ENCODE assay signal across 18 mouse cellular contexts in genomic region chr7:78954619-78955018, GRCm38 (mm10). TPM values are rescaled to one million over a fixed set of nuclear protein-coding genes. Genes with fewer than 3 reads are reported as not detected.
DNase-seq lines count a peak whose midpoint lies in the region; ATAC-seq lines count a peak whose summit lies in the region.
"Had no signal": no experiment of that assay in that cellular context is flagged by ENCODE, and none has a peak within 500 bp of the region (broad histone marks: within the 10 kb centered on the region; RNA-seq: fewer than 3 reads in every experiment).

No protein-coding gene starts in this region.

- H3K27me3 ChIP-seq in embryonic facial prominence, embryonic 13.5 days, result no peaks in the 10 kb centered on the region
- H3K27me3 ChIP-seq in embryonic facial prominence, embryonic 10.5 days (replicated peaks; ENCODE audit: low read depth, poor library complexity, severe bottlenecking), result no peaks in the 10 kb centered on the region; the same call in 1 of the 2 replicates
- H3K27me3 ChIP-seq in limb, embryonic 12.5 days, result no peaks in the 10 kb centered on the region
- no peaks in the 10 kb centered on the region for H3K27me3 ChIP-seq in limb, embryonic 10.5 days (ENCODE audit: low read depth, poor library complexity, severe bottlenecking)
- H3K27me3 ChIP-seq in limb, embryonic 13.5 days, result no peaks in the 10 kb centered on the region
- H3K27me3 ChIP-seq: forebrain, embryonic 13.5 days; heart, embryonic 13.5 days; hindbrain, embryonic 15.5 days had no signal

- ATAC-seq in embryonic facial prominence, embryonic 13.5 days (ENCODE audit: insufficient number of reproducible peaks, insufficient read depth, low FRiP score, low TSS enrichment, low read depth), result no peak
- no peak for ATAC-seq in limb, embryonic 12.5 days (ENCODE audit: insufficient number of reproducible peaks, insufficient read depth, low FRiP score, low TSS enrichment, low read depth)
- no peak for ATAC-seq in limb, embryonic 13.5 days (ENCODE audit: low FRiP score, low read depth)
- no peak for ATAC-seq in erythroblast, adult 5-6 weeks (replicated peaks; ENCODE audit: low FRiP score, poor library complexity, severe bottlenecking)

- no peaks in the 10 kb centered on the region for H3K36me3 ChIP-seq in embryonic facial prominence, embryonic 13.5 days
- H3K36me3 ChIP-seq in embryonic facial prominence, embryonic 10.5 days (replicated peaks), result no peaks in the 10 kb centered on the region
- H3K36me3 ChIP-seq in limb, embryonic 12.5 days, result no peaks in the 10 kb centered on the region
- no peaks in the 10 kb centered on the region for H3K36me3 ChIP-seq in limb, embryonic 10.5 days
- H3K36me3 ChIP-seq in limb, embryonic 13.5 days, result no peaks in the 10 kb centered on the region
- H3K36me3 ChIP-seq: heart, embryonic 13.5 days; hindbrain, embryonic 15.5 days had no signal

- DNase-seq in embryonic facial prominence, embryonic 10.5 days (ENCODE audit: low spot score), result no peak
- DNase-seq in limb, embryonic 10.5 days (ENCODE audit: low spot score), result no peak
- peak; percentile 25 for DNase-seq in NIH3T3 (ENCODE audit: low read depth)
- no peak for DNase-seq in adrenal gland, postnatal 14 days
- DNase-seq: adrenal gland, adult 2 months; adrenal gland, postnatal 36 days; cerebellum, adult 8-10 months; gastrocnemius, postnatal 25 days; heart, adult 11 months; heart, postnatal 36 days had no signal

- H3K4me3 ChIP-seq in embryonic facial prominence, embryonic 13.5 days, result no peak overlapping the region
- no peak overlapping the region for H3K4me3 ChIP-seq in embryonic facial prominence, embryonic 10.5 days
- H3K4me3 ChIP-seq in limb, embryonic 12.5 days (replicated peaks), result no peak overlapping the region
- no peak overlapping the region for H3K4me3 ChIP-seq in limb, embryonic 10.5 days
- no peak overlapping the region for H3K4me3 ChIP-seq in limb, embryonic 13.5 days
- H3K4me3 ChIP-seq: forebrain, embryonic 13.5 days; hindbrain, embryonic 15.5 days had no signal

- peak overlapping the region; percentile 62 for H3K27ac ChIP-seq in embryonic facial prominence, embryonic 13.5 days
- no peak overlapping the region for H3K27ac ChIP-seq in embryonic facial prominence, embryonic 10.5 days (replicated peaks)
- no peak overlapping the region for H3K27ac ChIP-seq in limb, embryonic 12.5 days
- no peak overlapping the region for H3K27ac ChIP-seq in limb, embryonic 10.5 days
- peak overlapping the region; percentile 40; the same call in 1 of the 2 replicates for H3K27ac ChIP-seq in limb, embryonic 13.5 days
- H3K27ac ChIP-seq: forebrain, embryonic 13.5 days; heart, embryonic 13.5 days; hindbrain, embryonic 15.5 days had no signal

- peaks cover 32% of the 10 kb centered on the region for H3K4me1 ChIP-seq in embryonic facial prominence, embryonic 13.5 days
- peaks cover 31% of the 10 kb centered on the region for H3K4me1 ChIP-seq in embryonic facial prominence, embryonic 10.5 days
- H3K4me1 ChIP-seq in limb, embryonic 12.5 days (replicated peaks), result peaks cover 17% of the 10 kb centered on the region
- peaks cover 30% of the 10 kb centered on the region for H3K4me1 ChIP-seq in limb, embryonic 10.5 days
- H3K4me1 ChIP-seq in limb, embryonic 13.5 days, result peaks cover 26% of the 10 kb centered on the region

- WGBS in embryonic facial prominence, embryonic 13.5 days, result 60% methylated on average over 6 of the region's 6 CpGs
- WGBS in embryonic facial prominence, embryonic 10.5 days, result 82% methylated on average over 6 of the region's 6 CpGs
- 80% methylated on average over 6 of the region's 6 CpGs for WGBS in limb, embryonic 12.5 days
- WGBS in limb, embryonic 10.5 days, result 87% methylated on average over 6 of the region's 6 CpGs
- 76% methylated on average over 6 of the region's 6 CpGs for WGBS in limb, embryonic 13.5 days

- H3K9ac ChIP-seq in embryonic facial prominence, embryonic 13.5 days, result no peak overlapping the region
- no peak overlapping the region for H3K9ac ChIP-seq in limb, embryonic 12.5 days (replicated peaks)
- H3K9ac ChIP-seq in limb, embryonic 13.5 days, result no peak overlapping the region
- H3K9ac ChIP-seq: forebrain, embryonic 13.5 days; forebrain, postnatal 0 days; heart, embryonic 13.5 days; hindbrain, embryonic 15.5 days had no signal

- H3K4me2 ChIP-seq in embryonic facial prominence, embryonic 13.5 days, result peak overlapping the region; percentile 5; the same call in 1 of the 2 replicates
- H3K4me2 ChIP-seq in limb, embryonic 12.5 days, result 0 out of 2 replicates have a peak overlapping the region, but pooled peaks have one; percentile 42
- peak overlapping the region; percentile 51; the same call in 1 of the 2 replicates for H3K4me2 ChIP-seq in limb, embryonic 13.5 days (replicated peaks)

- no peaks in the 10 kb centered on the region for H3K9me3 ChIP-seq in embryonic facial prominence, embryonic 13.5 days
- H3K9me3 ChIP-seq in embryonic facial prominence, embryonic 10.5 days, result no peaks in the 10 kb centered on the region
- H3K9me3 ChIP-seq in limb, embryonic 12.5 days, result no peaks in the 10 kb centered on the region
- H3K9me3 ChIP-seq in limb, embryonic 10.5 days (replicated peaks), result no peaks in the 10 kb centered on the region
- H3K9me3 ChIP-seq in limb, embryonic 13.5 days, result no peaks in the 10 kb centered on the region
- H3K9me3 ChIP-seq: forebrain, embryonic 13.5 days; heart, embryonic 13.5 days; hindbrain, embryonic 15.5 days had no signal

RNA-seq across cellular contexts. Expression of gene Isg20, which starts 41.4 kb away (rescaled TPM):
- 0.49 and 1.4 TPM in 2 replicates for polyA plus RNA-seq in embryonic facial prominence, embryonic 13.5 days (2015; fragmentation: Nextera tagmentation; extraction: Ambion mirVana)
- 0.40 and 0.55 TPM in 2 replicates for polyA plus RNA-seq in embryonic facial prominence, embryonic 10.5 days (2016; fragmentation: Nextera tagmentation; extraction: Ambion mirVana)
- polyA plus RNA-seq in limb, embryonic 12.5 days (2016; fragmentation: Nextera tagmentation; extraction: Ambion mirVana), result 0.25 and 0.65 TPM in 2 replicates
- polyA plus RNA-seq in limb, embryonic 10.5 days (2016; fragmentation: Nextera tagmentation; extraction: Ambion mirVana), result 0.61 and 0.82 TPM in 2 replicates
- 0.57 and 0.94 TPM in 2 replicates for polyA plus RNA-seq in limb, embryonic 13.5 days (2015; fragmentation: Nextera tagmentation; extraction: Ambion mirVana)
- 16.9 and 19.6 TPM in 2 replicates for total RNA-seq in adrenal gland, postnatal 14 days (2021)
- 792 and 830 TPM in 2 replicates for total RNA-seq in erythroblast, adult 5-6 weeks (2015; ENCODE audit: low replicate concordance)
- 550 and 581 TPM in 2 replicates for total RNA-seq in erythroblast, adult 5-6 weeks (2017; ENCODE audit: low replicate concordance)
- polyA plus RNA-seq: forebrain, embryonic 13.5 days had no signal

RNA-seq across cellular contexts. Expression of gene Aen, which starts 59.0 kb away (rescaled TPM):
- 33.8 and 41.8 TPM in 2 replicates for polyA plus RNA-seq in embryonic facial prominence, embryonic 13.5 days (2015; fragmentation: Nextera tagmentation; extraction: Ambion mirVana)
- polyA plus RNA-seq in embryonic facial prominence, embryonic 10.5 days (2016; fragmentation: Nextera tagmentation; extraction: Ambion mirVana), result 66.2 and 70.1 TPM in 2 replicates
- 36.4 and 38.5 TPM in 2 replicates for polyA plus RNA-seq in limb, embryonic 12.5 days (2016; fragmentation: Nextera tagmentation; extraction: Ambion mirVana)
- polyA plus RNA-seq in limb, embryonic 10.5 days (2016; fragmentation: Nextera tagmentation; extraction: Ambion mirVana), result 59.5 and 73.3 TPM in 2 replicates
- polyA plus RNA-seq in limb, embryonic 13.5 days (2015; fragmentation: Nextera tagmentation; extraction: Ambion mirVana), result 41.0 and 42.0 TPM in 2 replicates
- 31.8 and 35.3 TPM in 2 replicates for total RNA-seq in adrenal gland, postnatal 14 days (2021)
- 0.96 and 4.6 TPM in 2 replicates for total RNA-seq in erythroblast, adult 5-6 weeks (2015; ENCODE audit: low replicate concordance)
- total RNA-seq in erythroblast, adult 5-6 weeks (2017; ENCODE audit: low replicate concordance), result 10.0 and 17.6 TPM in 2 replicates

Comparison
In these comparisons a context has a peak if more than half of its experiments do, and no peak if none do; other contexts are left out.
1. H3K27ac ChIP-seq: peak in embryonic facial prominence, embryonic 13.5 days (single experiment) and limb, embryonic 13.5 days (single experiment); none in embryonic facial prominence, embryonic 10.5 days (single experiment), limb, embryonic 12.5 days (single experiment) and limb, embryonic 10.5 days (single experiment).
2. Peak in every context shown above with its lines, with median percentiles within 50 percentile points of each other: H3K4me2 ChIP-seq.